Mouse (Mus musculus): Measurements from ENCODE around the gene Xbp1. TPM values are rescaled to one million over a fixed set of nuclear protein-coding genes. Genes with fewer than 3 reads are reported as not detected.
"Not testable (repeated sequence)": the region's sequence is repeated elsewhere in the genome, so short reads cannot be mapped to it uniquely, and the experiment has no call there.

The Xbp1 gene
- total RNA-seq (2021) = 100 to 1,000 TPM; 112 to 114 TPM
- long read RNA-seq, transcript Xbp1-201 (5 exons, 2,129 nt) = major isoform, 185 of 212 reads
- long read RNA-seq, transcript Xbp1-204 (4 exons, 897 nt) = minor isoform, 7 of 212 reads
- long read RNA-seq, partial matches to known transcripts = 5 of 212 reads
- long read RNA-seq, other reads (novel, unspliced or antisense) = 13 of 212 reads

- peak; percentile 97 to 99 for DNase-seq (ENCODE audit: low spot score in 2 of 2)
Measured at GRCm38 (mm10) chr11:5520412-5521265, at the start of gene Xbp1. Gene Xbp1 (plus strand): TSS chr11:5520659.

DNA sequence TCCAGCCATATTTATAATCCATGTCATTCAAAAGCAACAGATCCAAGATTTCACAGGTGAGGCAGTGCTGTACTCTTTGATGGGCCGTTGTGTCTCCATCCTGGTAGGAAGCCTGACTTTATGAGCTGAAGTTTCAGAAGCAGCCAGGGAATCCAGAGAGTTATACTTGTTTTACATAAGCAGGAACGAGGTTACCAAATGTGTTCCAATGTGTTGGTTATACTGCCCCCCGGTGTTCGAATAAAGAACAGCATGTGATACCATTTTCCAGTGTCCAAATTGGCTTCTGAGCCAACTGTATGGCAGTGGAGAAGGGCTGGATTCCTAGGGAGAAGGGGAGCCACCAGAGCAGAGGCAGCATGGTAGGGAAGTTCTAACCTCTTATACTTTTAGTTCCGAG, 46.3 kb upstream of the Xbp1 start:
- DNase-seq (ENCODE audit: low spot score in 2 of 2) = peak; percentile 50 to 80

GRCm38 (mm10) chr11:5475556-5476118, 44.8 kb upstream of the Xbp1 start:
- not testable (repeated sequence) for DNase-seq (ENCODE audit: low spot score in 2 of 2)

DNA sequence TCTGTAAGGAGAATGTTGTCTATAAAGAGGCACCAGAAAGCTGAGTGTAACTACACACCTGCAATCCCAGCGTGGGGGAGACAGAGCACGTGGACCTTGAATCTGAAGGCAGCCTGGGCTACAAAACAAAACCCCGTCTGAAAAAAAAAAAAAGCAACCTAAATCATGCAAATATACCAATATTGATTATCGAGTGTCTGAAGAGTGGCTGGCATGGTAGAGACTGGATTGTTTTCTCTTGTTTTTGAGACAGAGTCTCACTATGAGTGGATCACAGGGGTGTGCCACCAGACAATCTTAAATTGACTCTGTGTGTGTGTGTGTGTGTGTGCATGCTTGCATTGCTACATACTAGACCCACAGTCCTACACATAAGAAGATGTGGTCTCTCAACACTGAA, 43.7 kb upstream of the Xbp1 start:
- no peak for DNase-seq (ENCODE audit: low spot score in 2 of 2)

GRCm38 (mm10) chr11:5478193-5478592, 42.3 kb upstream of the Xbp1 start:
- DNase-seq (ENCODE audit: low spot score in 2 of 2) = no peak

DNA sequence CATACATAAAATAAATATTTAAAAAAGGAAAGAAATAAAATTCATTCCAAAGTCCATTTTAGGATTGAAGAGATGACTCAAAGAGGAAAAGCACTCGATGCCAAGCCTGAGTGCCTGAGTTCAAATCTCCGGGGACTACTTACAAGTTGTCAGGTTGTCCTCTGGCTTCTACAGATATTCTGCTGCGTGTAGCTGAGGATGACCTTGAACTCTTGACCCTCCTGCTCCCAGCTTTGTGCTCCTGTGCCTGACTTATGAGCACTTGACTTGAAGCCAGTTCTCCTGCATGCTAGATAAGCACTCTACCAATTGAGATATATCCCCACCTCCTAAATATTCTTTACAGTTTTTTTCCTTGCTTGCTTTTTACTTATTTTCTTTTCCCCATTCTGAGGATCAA, 41.6 kb upstream of the Xbp1 start:
- DNase-seq (ENCODE audit: low spot score in 2 of 2) = no peak

- DNase-seq (ENCODE audit: low spot score in 2 of 2) = no peak
Measured at GRCm38 (mm10) chr11:5482581-5482980, 37.9 kb upstream of the Xbp1 start.

GRCm38 (mm10) chr11:5485193-5486011, 35.1 kb upstream of the Xbp1 start:
- DNase-seq (ENCODE audit: low spot score in 2 of 2) = peak; percentile 70 to 93

- not testable (repeated sequence) for DNase-seq (ENCODE audit: low spot score in 2 of 2)
Measured at GRCm38 (mm10) chr11:5489433-5489832, 31.0 kb upstream of the Xbp1 start.

DNA sequence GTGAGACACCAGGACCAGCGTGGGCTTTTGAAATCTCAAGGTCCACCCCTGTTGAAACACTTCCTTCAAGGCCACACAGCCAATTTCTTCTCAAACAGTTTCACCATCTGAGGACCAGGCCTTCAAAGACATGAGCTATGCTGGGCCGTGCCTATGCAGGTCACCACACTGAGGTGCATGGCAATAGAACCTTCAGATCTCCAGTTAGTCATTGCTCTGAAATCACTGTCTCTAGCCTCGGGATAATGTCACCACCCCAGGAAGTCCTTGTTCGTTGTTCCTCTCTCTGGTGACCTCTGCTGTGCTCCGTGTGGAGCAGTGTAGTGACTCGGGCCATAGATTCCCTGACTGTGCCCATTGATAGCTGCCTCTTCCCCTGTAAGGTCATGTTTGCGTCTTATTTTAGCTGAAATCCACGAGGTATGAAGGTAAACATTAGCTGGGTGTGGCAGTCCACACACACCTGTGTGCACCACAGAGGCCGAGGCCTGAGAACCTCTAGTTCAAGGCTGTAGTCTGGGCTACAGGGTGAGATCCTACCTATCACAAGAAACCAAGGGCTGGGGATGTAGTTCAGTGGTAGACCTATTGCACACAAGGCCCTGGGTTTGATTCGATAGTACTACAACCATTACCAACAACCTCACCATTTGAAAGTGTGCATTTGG, 29.3 kb upstream of the Xbp1 start:
- DNase-seq (ENCODE audit: low spot score in 2 of 2) = no peak

DNA sequence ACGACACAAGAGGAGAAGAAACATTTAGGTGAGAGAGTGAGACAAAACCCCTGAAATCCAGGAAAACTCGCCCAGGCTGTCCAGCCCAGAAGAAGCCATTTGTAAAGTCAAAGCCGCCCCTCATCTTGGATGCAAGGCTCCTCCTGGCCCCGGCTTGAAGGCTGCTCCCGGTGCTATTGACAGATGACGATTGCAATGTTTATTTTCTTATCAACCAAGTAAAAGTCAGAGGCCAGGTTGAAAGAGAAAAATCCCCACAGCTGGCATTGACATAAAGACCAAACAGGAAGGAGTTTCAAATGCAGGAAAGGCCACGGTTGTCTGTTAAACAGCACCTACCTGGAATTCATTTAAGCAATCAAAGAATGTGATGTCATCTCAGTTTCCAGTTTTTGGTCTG, 28.5 kb upstream of the Xbp1 start:
- DNase-seq (ENCODE audit: low spot score in 2 of 2) = no peak

DNA sequence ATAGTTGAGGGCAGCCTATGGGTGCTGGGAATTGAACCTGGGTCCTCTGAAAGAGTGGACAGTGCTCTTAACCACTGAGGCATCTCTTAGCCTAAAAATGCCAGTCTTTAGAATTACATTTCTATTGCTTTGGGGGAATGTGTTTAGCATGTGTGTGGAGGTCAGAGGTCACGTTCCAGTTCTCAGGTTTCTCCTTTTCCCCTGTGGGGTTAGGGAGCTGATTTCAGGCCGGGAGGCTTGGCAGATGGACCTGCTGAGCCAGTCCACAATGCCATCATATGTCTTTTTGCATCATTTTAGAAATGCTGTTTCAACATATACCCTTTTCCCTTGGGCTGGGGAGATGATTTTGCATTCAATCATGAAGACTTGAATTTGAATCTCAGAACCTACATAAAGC, 26.6 kb upstream of the Xbp1 start:
- no peak for DNase-seq (ENCODE audit: low spot score in 2 of 2)

DNA sequence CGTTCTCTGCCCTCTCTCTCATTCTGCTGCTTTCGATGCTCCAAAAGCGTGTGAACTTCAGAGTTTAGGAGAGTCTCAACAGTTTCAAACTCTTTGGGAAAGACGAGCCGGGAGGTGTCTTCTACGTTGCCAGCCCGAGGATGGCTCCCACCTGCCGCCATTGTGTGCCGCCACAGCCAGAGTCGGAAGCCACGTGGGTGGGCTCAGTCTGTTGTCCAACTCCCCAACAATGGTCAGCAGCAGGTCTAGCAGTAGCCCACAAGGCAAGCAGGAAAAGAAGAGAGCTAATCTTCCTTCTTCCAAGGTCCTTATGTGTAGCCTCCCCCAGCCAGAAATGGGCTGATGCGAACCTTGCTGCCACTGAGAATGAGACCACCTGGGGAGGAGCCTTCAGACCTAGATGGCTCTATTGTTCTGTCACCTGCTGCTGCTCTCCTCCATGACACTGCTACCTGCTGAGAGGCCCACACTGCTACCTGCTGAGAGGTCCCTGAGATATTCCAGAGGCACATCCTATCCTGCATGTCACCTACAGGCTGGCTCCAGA, 25.1 kb upstream of the Xbp1 start:
- no peak for DNase-seq (ENCODE audit: low spot score in 2 of 2)

GRCm38 (mm10) chr11:5495906-5496305, 24.6 kb upstream of the Xbp1 start:
- no peak for DNase-seq (ENCODE audit: low spot score in 2 of 2)

DNA sequence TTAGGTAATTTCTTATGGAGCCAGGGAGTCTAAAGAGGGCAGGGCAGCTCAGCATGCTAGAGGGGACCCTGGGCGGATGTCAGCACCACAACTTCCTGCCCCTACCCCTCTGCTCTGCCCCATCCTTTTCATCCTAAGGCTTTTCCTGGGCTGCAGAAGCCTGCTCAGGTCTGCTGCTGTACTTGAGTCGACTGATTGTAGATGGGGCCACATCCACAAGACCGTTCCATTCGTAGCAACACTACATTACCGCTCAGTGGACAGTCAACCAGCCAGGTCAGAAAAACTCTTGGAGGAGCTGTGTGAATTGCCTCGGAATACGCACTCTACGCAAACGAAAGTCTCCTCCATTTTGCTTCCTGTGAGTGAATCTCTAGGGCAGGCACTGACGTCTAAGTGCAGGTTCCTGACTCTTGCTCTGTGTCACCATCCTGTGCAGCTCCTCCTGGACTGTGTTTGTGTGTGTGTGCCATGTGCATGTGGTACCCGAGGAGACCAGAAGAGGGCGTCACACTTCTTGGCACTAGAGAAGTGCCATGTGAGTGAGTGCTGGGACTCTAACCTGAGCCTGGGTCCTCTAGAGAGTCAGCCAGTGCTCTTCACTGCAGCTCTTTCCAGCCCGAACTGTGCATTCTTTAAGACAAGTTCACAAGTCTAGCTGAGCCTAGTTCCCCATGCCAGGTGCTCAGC, 23.8 kb upstream of the Xbp1 start:
- DNase-seq (ENCODE audit: low spot score in 2 of 2) = no peak

GRCm38 (mm10) chr11:5498422-5498821, 22.0 kb upstream of the Xbp1 start:
- no peak for DNase-seq (ENCODE audit: low spot score in 2 of 2)

GRCm38 (mm10) chr11:5498931-5499661, 21.4 kb upstream of the Xbp1 start:
- no peak for DNase-seq (ENCODE audit: low spot score in 2 of 2)

- no peak for DNase-seq (ENCODE audit: low spot score in 2 of 2)
Measured at GRCm38 (mm10) chr11:5499961-5500644, 20.4 kb upstream of the Xbp1 start.

Measured in layer of hippocampus, adult 18-20 months (tissue).